Mouse (Mus musculus) midbrain, embryonic 12.5 days (tissue): ENCODE measurements at regions not wholly inside any gene's neighbourhood (a gene's known extent, or its start where the extent isn't known, plus 50 kb on each side); places are given as distances from the start of the nearest gene placed in this dataset.
"Not testable (repeated sequence)": the region's sequence is repeated elsewhere in the genome, so short reads cannot be mapped to it uniquely, and the experiment has no call there.

Source experiments
- ATAC-seq: fragments of 200-750 bp; cut with Nextera tagmentation; 2 replicates; pipeline ENCODE4 v1.8.0; 2017; ENCODE audit warnings: low read depth, moderate TSS enrichment, moderate library complexity; ENCODE audit not compliant: low FRiP score
- H3K27ac ChIP-seq: fragments of 300-500 bp; sonication (generic); replicated peaks from 2 replicates; pipeline ENCODE4 v1.5.1; 2016; ENCODE audit warnings: mild to moderate bottlenecking
- H3K27me3 ChIP-seq: fragments of 300-500 bp; sonication (generic); 2 replicates; pipeline ENCODE4 v1.6.1; 2016; ENCODE audit warnings: mild to moderate bottlenecking
- H3K36me3 ChIP-seq: fragments of 300-500 bp; sonication (generic); 2 replicates; pipeline ENCODE4 v1.6.1; 2016
- H3K4me1 ChIP-seq: fragments of 300-500 bp; sonication (generic); 2 replicates; pipeline ENCODE4 v1.6.1; 2016
- H3K4me2 ChIP-seq: fragments of 300-500 bp; sonication (generic); replicated peaks from 2 replicates; pipeline ENCODE4 v1.6.1; 2016; ENCODE audit warnings: mild to moderate bottlenecking, moderate library complexity
- H3K4me3 ChIP-seq: fragments of 300-500 bp; sonication (generic); 2 replicates; pipeline ENCODE4 v1.5.1; 2016; ENCODE audit warnings: mild to moderate bottlenecking
- H3K9ac ChIP-seq: fragments of 300-500 bp; sonication (generic); replicated peaks from 2 replicates; pipeline ENCODE4 v1.6.1; 2016; ENCODE audit warnings: mild to moderate bottlenecking, moderate library complexity
- H3K9me3 ChIP-seq: fragments of 300-500 bp; sonication (generic); 2 replicates; pipeline ENCODE4 v1.6.1; 2016; ENCODE audit warnings: mild to moderate bottlenecking
- WGBS: fragments of 180-500 bp; shearing (Covaris S2); methylation state at CpG from one replicate; pipeline ENCODE4 v1.1.7; 2016; 5-methylcytosine and 5-hydroxymethylcytosine counted together

GRCm38 (mm10) chr8:20436956-20437355 lies 73.9 kb upstream of the Gm15319 start:
- WGBS = 64% methylated on average over 4 of the region's 4 CpGs
- not testable (repeated sequence) for H3K9me3 ChIP-seq, H3K27ac ChIP-seq, H3K36me3 ChIP-seq, H3K4me3 ChIP-seq, H3K4me1 ChIP-seq, H3K9ac ChIP-seq, ATAC-seq, H3K4me2 ChIP-seq, H3K27me3 ChIP-seq

GRCm38 (mm10) chr8:20433236-20433635 lies 70.2 kb upstream of the Gm15319 start:
- not testable (repeated sequence) for H3K27ac ChIP-seq, ATAC-seq, H3K36me3 ChIP-seq, H3K4me1 ChIP-seq, H3K4me3 ChIP-seq, H3K9ac ChIP-seq, H3K4me2 ChIP-seq, H3K9me3 ChIP-seq, H3K27me3 ChIP-seq

- not testable (repeated sequence) for ATAC-seq, H3K27ac ChIP-seq, H3K9ac ChIP-seq, H3K4me2 ChIP-seq, H3K9me3 ChIP-seq, H3K27me3 ChIP-seq, H3K4me3 ChIP-seq, H3K4me1 ChIP-seq, H3K36me3 ChIP-seq
- WGBS = 87% methylated on average over 3 of the region's 4 CpGs
These were observed 66.5 kb upstream of the Gm15319 start for GRCm38 (mm10) chr8:20429469-20429868.

GRCm38 (mm10) chr8:20424903-20425222 lies 61.9 kb upstream of the Gm15319 start:
- WGBS = 41% methylated on average over 3 of the region's 3 CpGs

GRCm38 (mm10) chr8:20424104-20424902 lies 61.3 kb upstream of the Gm15319 start:
- not testable (repeated sequence) for H3K4me1 ChIP-seq, H3K9me3 ChIP-seq, H3K27me3 ChIP-seq, H3K36me3 ChIP-seq
- H3K4me2 ChIP-seq = peak overlapping the region; percentile 36
- ATAC-seq = peak; percentile 100
- H3K9ac ChIP-seq = peak overlapping the region; percentile 56
- 6% methylated on average over 70 of the region's 72 CpGs for WGBS
- 0 out of 2 replicates have a peak overlapping the region, but pooled peaks have one; percentile 35 for H3K27ac ChIP-seq
- H3K4me3 ChIP-seq = peak overlapping the region; percentile 49

More at GRCm38 (mm10) chr8:20424903-20425222, 61.9 kb upstream of the Gm15319 start:
- H3K4me3 ChIP-seq = peak overlapping the region; percentile 49
- not testable (repeated sequence) for H3K4me2 ChIP-seq, H3K4me1 ChIP-seq, H3K27ac ChIP-seq, H3K36me3 ChIP-seq, H3K9me3 ChIP-seq, ATAC-seq, H3K27me3 ChIP-seq, H3K9ac ChIP-seq

GRCm38 (mm10) chr8:20420807-20421206 lies 57.8 kb upstream of the Gm15319 start:
- H3K36me3 ChIP-seq = not testable (repeated sequence)

More at GRCm38 (mm10) chr8:20420807-20421206, 57.8 kb upstream of the Gm15319 start:
- H3K4me1 ChIP-seq, H3K4me2 ChIP-seq, H3K9me3 ChIP-seq, H3K27me3 ChIP-seq, ATAC-seq, H3K4me3 ChIP-seq, H3K9ac ChIP-seq, H3K27ac ChIP-seq: not testable (repeated sequence)
